Mouse (Mus musculus) frontal cortex, postnatal 14 days (tissue): ENCODE measurements around the gene 1700049E17Rik2.
"Not testable (repeated sequence)": the region's sequence is repeated elsewhere in the genome, so short reads cannot be mapped to it uniquely, and the experiment has no call there.

Experiments
- DNase-seq, 2 experiments: peaks; one replicate each; pipeline ENCODE4 v3.0.0; 2022; ENCODE audit warnings: low spot score in 2 of 2

1700049E17Rik2 gene

GRCm38 (mm10) chr14:41572911-41573310 is at the start of gene 1700049E17Rik2:
Gene 1700049E17Rik2, plus strand, starts transcription at chr14:41573211.
- not testable (repeated sequence) for DNase-seq

- DNase-seq, result not testable (repeated sequence)
These were observed 48.3 kb upstream of the 1700049E17Rik2 start for GRCm38 (mm10) chr14:41524695-41525094.

- DNase-seq, result not testable (repeated sequence)
These were observed 17.5 kb upstream of the 1700049E17Rik2 start, which contains the start of gene Gm7970 for GRCm38 (mm10) chr14:41555483-41555882. Gene Gm7970, minus strand, starts transcription at chr14:41555583.

GRCm38 (mm10) chr14:41586346-41586745 is 13.3 kb downstream of the 1700049E17Rik2 start:
- not testable (repeated sequence) for DNase-seq

- not testable (repeated sequence) for DNase-seq
These were observed 27.9 kb downstream of the 1700049E17Rik2 start for GRCm38 (mm10) chr14:41600935-41601334.

GRCm38 (mm10) chr14:41610690-41611089 is 37.7 kb downstream of the 1700049E17Rik2 start:
- not testable (repeated sequence) for DNase-seq

GRCm38 (mm10) chr14:41622535-41622934 is 49.5 kb downstream of the 1700049E17Rik2 start:
- not testable (repeated sequence) for DNase-seq

GRCm38 (mm10) chr14:41624512-41624911 is 51.5 kb downstream of the 1700049E17Rik2 start, which contains the start of gene Gm3072:
Gene Gm3072, minus strand, starts transcription at chr14:41624612.
- not testable (repeated sequence) for DNase-seq

GRCm38 (mm10) chr14:41630144-41630543 is 57.1 kb downstream of the 1700049E17Rik2 start:
- DNase-seq, result not testable (repeated sequence)
